Mouse (Mus musculus) cerebellum, postnatal 10 days (tissue): ENCODE measurements around the gene Tead4.
A peak's percentile ranks its signal among the peaks of the same experiment; 100 is the strongest.
"Not testable (repeated sequence)": the region's sequence is repeated elsewhere in the genome, so short reads cannot be mapped to it uniquely, and the experiment has no call there.

Experiments used
- DNase-seq, 2 experiments: peaks; one replicate each; pipeline ENCODE4 v3.0.0; 2021; ENCODE audit warnings: mixed read lengths in 2 of 2

Gene Tead4

DNA sequence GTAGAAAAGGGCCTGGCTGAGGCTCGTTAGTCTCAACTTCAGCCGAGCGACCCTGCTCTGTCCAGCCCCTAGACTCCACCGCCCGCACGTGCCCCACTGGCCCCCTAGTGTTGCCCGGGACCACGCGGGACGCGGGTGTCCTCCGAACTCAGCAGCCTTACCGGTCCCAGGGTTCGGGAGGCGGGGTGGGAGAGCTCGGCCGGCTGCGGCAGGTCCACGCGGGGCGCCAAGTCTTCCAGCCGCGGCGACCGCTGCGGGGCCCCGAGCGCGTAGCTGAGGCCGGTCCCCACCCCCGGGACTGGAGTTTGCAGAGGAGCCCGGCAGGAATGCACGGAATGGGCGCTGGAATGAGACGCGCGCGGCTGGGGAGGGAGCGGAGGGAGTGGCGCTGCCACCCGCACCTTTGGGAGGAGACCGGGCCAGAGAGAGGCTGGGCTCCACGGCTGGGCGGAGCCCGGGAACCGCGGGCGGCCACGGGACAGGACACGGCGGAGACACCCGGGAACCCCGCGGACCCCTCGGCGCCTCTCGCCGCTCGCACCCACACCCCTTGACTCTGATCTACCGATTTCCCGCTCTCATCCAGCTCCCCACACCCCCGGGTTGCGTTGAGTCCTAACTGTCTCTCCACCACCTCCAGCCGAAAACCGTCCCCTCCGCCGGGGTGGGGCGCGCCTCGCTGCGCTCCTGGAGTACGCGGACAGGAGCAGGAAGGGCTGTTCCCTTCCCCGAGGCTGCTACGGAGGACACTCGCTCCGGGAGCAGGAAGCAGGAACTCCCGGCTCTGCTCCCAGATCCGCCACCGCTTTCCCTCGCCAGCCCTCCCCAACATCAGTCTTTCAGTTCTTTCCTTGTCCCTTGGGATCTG lies at the start of gene Tead4:
Gene Tead4 (minus strand): TSS at position 690 of the 868 bp plus-strand sequence.
- DNase-seq: peak; percentile 59 to 62

- DNase-seq: peak; percentile 36 to 46
Observed at GRCm38 (mm10) chr6:128349711-128350110, 49.1 kb upstream of the Tead4 start.

- no peak for DNase-seq
Observed at GRCm38 (mm10) chr6:128346782-128347181, 46.2 kb upstream of the Tead4 start.

- DNase-seq: no peak
Observed at GRCm38 (mm10) chr6:128345623-128346022, 45.0 kb upstream of the Tead4 start.

DNA sequence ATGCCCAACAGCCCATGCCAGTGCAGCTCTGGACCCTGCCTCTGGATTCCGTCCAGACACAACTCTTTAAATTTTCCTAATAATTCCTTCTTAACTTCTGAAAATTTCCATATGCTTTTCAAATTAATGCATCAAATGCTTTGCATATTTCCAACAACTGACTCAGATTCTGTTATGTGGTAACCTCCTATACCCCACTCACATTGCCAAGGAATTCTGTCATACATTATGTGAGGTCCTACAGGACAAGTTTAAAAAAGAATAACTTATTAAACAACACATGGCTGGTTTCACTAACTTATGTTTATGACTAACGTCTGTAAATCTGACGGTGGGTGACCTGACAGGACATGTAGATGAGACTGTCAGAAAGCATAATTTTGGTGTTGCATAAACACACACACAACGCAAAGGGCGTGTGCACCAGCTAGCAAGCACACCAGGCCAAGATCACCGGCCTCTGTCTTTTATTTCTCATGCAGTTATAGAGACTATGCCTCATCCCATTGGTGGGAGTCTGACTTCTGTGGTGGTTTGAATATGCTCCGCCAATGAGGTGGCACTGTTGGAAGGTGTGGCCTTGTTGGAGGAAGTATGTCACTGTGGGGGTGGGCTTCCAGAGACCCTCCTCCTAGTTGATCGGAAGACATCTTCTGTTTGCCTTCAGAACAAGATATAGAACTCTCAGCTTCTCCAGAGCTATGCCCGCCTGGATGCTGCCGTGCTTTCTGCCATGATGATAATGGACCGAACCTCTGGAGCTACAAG lies 41.5 kb upstream of the Tead4 start:
- DNase-seq: no peak

GRCm38 (mm10) chr6:128338876-128339275 lies 38.3 kb upstream of the Tead4 start:
- DNase-seq: no peak

DNA sequence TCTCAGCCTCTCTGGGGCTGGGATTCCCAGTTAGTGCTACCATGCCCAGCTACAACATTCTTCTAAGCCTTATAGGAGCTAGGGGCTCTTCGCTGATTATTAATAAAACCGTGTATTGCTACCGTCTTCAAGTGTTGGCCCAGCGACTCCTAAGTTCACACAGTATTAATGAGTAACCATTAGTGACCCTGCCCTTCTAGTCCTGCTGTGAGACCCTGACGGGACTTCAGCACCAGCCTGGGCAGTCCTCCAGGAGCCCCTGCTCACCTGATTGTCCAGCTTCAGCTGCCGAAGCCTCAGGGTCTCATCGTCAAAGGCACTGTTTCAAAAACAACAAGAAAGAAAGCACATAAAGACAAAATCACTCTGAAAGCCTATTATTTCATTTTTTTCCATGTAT lies 36.8 kb upstream of the Tead4 start:
- no peak for DNase-seq

GRCm38 (mm10) chr6:128334397-128335124 lies 33.9 kb upstream of the Tead4 start:
- DNase-seq: peak; percentile 90 to 93

- peak; percentile 73 to 74 for DNase-seq
Observed at GRCm38 (mm10) chr6:128318317-128318716, 17.7 kb upstream of the Tead4 start.

GRCm38 (mm10) chr6:128315597-128315996 lies 15.0 kb upstream of the Tead4 start:
- DNase-seq: no peak

- no peak for DNase-seq
Observed at GRCm38 (mm10) chr6:128314796-128315195, 14.2 kb upstream of the Tead4 start.

GRCm38 (mm10) chr6:128308311-128308710 lies 7.7 kb upstream of the Tead4 start:
- DNase-seq: peak; percentile 81 to 85

DNA sequence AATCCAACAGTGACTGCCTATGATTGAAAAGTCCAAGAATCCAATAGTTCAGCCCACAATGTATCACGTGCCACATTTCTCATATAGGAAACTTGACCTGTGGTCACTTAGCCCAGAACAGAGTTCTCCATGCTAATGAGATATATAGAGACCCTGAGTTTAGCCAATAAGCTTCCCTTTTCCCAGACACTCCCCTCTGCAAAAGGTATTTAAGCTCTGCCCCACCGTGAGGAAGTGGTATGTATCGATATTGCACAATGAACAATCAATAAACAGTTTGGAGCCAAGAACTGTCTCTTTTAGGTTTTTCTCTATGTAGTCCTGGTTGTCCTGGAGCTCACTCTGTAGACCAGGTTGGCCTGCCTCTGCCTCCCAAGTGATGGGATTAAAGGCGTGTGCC lies 4.2 kb upstream of the Tead4 start:
- DNase-seq: no peak

GRCm38 (mm10) chr6:128302640-128303039 lies 2.0 kb upstream of the Tead4 start:
- not testable (repeated sequence) for DNase-seq

DNA sequence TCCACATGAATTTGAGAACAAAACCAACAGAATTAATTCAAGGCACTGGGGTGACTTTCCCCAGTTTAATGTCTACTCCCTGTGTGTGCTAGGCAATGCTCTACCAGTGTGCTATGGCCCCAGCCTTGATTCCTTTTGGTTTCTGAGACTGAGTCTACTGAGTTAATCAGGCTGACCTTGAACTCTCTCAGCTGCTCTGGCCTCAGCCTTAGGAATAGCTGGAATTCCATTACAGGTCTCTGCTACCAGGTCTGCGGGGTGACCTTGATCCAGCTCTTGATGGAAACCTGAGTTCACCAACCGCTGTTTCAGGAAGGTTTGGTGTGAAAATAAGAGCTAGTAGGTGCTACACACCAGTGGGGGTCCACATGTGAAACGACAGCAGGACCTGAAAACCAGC lies 1.3 kb upstream of the Tead4 start:
- DNase-seq: no peak

- DNase-seq: no peak
Observed at GRCm38 (mm10) chr6:128301458-128301857, 835 bp upstream of the Tead4 start.

DNA sequence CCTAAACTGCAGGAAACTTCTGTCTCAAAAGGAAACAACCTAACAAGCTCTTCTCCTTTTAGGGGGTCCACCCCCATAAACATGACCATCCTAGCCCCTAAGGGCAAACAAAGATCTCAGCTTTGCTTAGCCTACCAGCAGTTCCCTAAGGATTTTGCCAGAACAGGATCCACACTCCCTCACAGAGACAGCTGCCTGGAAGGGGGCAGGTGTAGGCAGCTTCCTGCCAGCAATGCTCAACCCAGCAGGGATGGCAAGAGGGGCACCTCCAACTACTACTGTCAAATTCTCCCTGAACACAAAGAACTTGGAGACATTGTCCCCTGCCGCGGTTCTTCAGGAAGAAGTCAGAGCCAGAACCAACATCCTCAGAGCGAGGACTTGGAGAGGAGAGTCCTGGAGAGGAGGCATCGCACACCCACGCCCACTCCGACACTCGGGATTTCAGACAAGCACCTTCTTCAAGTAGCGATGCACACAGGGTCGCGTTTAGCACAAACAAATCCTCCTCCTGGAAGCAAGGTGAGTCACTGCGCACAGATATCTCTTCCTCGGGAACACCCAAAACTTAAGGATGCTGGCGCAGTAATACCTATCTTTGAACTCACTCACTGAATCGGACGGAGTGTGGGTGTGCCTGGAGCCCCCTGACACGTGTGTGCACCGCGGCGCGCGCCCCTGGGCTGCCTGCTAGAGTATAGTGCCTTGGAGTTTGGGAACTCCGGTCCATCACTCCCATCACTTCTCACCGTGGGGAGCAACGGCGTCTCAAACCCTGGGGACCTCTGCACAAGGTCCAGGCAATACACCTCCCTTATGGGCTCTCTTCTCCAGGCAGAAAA lies 1.1 kb downstream of the Tead4 start:
- DNase-seq: peak in 1 of 2 experiments; percentile 27

GRCm38 (mm10) chr6:128298246-128298645 lies 2.4 kb downstream of the Tead4 start:
- DNase-seq: no peak

GRCm38 (mm10) chr6:128296750-128297393 lies 3.8 kb downstream of the Tead4 start:
- peak; percentile 88 to 92 for DNase-seq

DNA sequence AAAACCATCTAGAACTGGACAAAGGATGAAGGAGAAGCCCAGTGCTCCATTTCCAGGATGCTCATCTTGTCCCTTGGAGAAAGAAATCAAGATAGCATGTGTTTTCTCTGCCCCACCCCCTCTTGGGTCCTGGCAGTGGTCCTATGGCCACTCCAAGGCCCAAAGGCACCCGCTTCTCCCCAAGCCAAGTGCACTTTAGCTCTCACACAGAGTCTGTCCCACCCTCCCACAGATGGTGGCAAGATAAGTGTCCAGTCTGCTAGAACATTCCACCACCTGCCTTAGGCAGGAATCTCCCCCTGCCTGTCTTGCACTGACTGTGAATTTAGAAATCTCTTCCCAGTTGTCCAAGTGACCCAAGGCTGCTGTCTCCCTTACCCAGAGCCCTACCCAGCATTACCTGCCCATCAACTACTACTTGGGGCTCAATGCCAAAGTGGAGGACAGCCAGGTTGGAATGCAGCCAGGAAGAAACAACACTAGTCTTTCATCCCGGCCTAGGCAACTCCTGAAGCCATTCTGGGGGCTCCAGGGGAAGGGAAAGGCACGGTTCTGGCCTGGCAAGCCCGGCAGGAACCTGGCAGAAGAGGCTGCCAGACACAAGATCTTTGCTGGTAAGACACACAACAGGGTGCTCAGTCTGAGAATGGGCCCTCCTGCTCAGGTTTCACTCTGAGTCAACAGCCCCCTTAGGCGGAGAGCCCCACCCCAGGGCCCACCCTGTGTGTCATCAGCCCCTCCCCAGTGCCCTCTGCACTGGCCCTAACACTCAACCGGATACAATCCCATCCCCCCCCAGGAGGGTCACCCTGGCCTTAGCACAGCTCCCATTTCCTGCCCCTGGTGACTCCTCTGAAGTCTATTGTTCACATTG lies 4.5 kb downstream of the Tead4 start:
- DNase-seq: peak; percentile 93 to 94

GRCm38 (mm10) chr6:128291284-128291683 lies 9.3 kb downstream of the Tead4 start:
- no peak for DNase-seq
